ENCODE assay signal across 21 mouse cellular contexts in genomic region chr2:50698841-50699240, GRCm38 (mm10).
DNase-seq lines count a peak whose midpoint lies in the region; ATAC-seq lines count a peak whose summit lies in the region.
"Had no signal": no experiment of that assay in that cellular context is flagged by ENCODE, and none has a peak within 500 bp of the region (broad histone marks: within the 10 kb centered on the region; RNA-seq: fewer than 3 reads in every experiment).

No protein-coding gene starts in this region.

- H3K27ac ChIP-seq in lung, embryonic 15.5 days = no peak overlapping the region
- H3K27ac ChIP-seq: embryonic facial prominence, embryonic 15.5 days; hindbrain, embryonic 10.5 days; hindbrain, postnatal 0 days; liver, embryonic 14.5 days; midbrain, embryonic 10.5 days; neural tube, embryonic 12.5 days had no signal

- H3K4me2 ChIP-seq in lung, embryonic 15.5 days = no peak overlapping the region
- H3K4me2 ChIP-seq: embryonic facial prominence, embryonic 15.5 days; neural tube, embryonic 12.5 days had no signal

- H3K4me3 ChIP-seq in lung, embryonic 15.5 days = no peak overlapping the region
- H3K4me3 ChIP-seq: embryonic facial prominence, embryonic 15.5 days; hindbrain, embryonic 10.5 days; midbrain, embryonic 10.5 days; neural tube, embryonic 12.5 days had no signal

- no peaks in the 10 kb centered on the region for H3K36me3 ChIP-seq in lung, embryonic 15.5 days
- H3K36me3 ChIP-seq: embryonic facial prominence, embryonic 15.5 days; hindbrain, embryonic 10.5 days; midbrain, embryonic 10.5 days; neural tube, embryonic 12.5 days had no signal

- ATAC-seq in lung, embryonic 15.5 days (ENCODE audit: borderline replicate concordance, extremely low read depth, low FRiP score, low TSS enrichment) = peak; percentile 67; the same call in 1 of the 2 replicates
- ATAC-seq: forebrain, embryonic 16.5 days; hindbrain, postnatal 0 days; intestine, postnatal 0 days had no signal

- no peak overlapping the region for H3K9ac ChIP-seq in lung, embryonic 15.5 days
- H3K9ac ChIP-seq: embryonic facial prominence, embryonic 15.5 days; liver, embryonic 14.5 days; neural tube, embryonic 12.5 days had no signal

- DNase-seq in embryo, embryonic 11 days = peak; percentile 22
- no peak for DNase-seq in embryo, embryonic 10.5 days (ENCODE audit: low spot score)
- DNase-seq in lung, postnatal 36 days = no peak
- peak; percentile 12 to 50 for DNase-seq in kidney, postnatal 25 days
- no peak for DNase-seq in left cerebral cortex, postnatal 36 days (ENCODE audit: low spot score in 2 of 2)
- no peak for DNase-seq in heart, adult 18-20 months
- DNase-seq: cerebellum, adult 9-10 months; gastrocnemius, postnatal 25 days; left cerebral cortex, postnatal 4 days; lung, postnatal 4 days; right cerebral cortex, adult 18-20 months; thymus, postnatal 25 days had no signal

- no peaks in the 10 kb centered on the region for H3K27me3 ChIP-seq in lung, embryonic 15.5 days
- H3K27me3 ChIP-seq: embryonic facial prominence, embryonic 15.5 days; neural tube, embryonic 12.5 days had no signal

- H3K4me1 ChIP-seq in lung, embryonic 15.5 days = peaks cover 32% of the 10 kb centered on the region

- 33% methylated on average over 6 of the region's 6 CpGs for WGBS in lung, embryonic 15.5 days

- no peaks in the 10 kb centered on the region for H3K9me3 ChIP-seq in lung, embryonic 15.5 days
- H3K9me3 ChIP-seq: embryonic facial prominence, embryonic 15.5 days; hindbrain, embryonic 10.5 days; midbrain, embryonic 10.5 days; neural tube, embryonic 12.5 days had no signal

- intact Hi-C loops in left cerebral cortex, postnatal 36 days (cut with DNase I) = no loop called here

Comparison
In these comparisons a context has a peak if more than half of its experiments do, and no peak if none do; other contexts are left out.
1. DNase-seq: peak in embryo, embryonic 11 days (single experiment) and kidney, postnatal 25 days (2 of 2); none in embryo, embryonic 10.5 days (single experiment), lung, postnatal 36 days (single experiment), left cerebral cortex, postnatal 36 days (0 of 2) and heart, adult 18-20 months (0 of 2).